Mouse (Mus musculus) ES-E14 (cell line): ENCODE data around the gene Ulk4.

Experiments
- CHD2 ChIP-seq: IDR thresholded peaks from 2 replicates; pipeline ENCODE4 v1.6.1; 2014; ENCODE audit warnings: mild to moderate bottlenecking, low read depth, low read length, inconsistent platforms
- HCFC1 ChIP-seq: IDR thresholded peaks from 2 replicates; pipeline ENCODE4 v1.6.1; 2012; ENCODE audit warnings: low read length, inconsistent platforms, borderline replicate concordance; ENCODE audit not compliant: insufficient read depth
- MAFK ChIP-seq: IDR thresholded peaks from 2 replicates; pipeline ENCODE4 v1.6.1; 2014; ENCODE audit warnings: mild to moderate bottlenecking, low read depth, low read length, inconsistent platforms; ENCODE audit not compliant: insufficient read depth
- ZC3H11A ChIP-seq: IDR thresholded peaks from 2 replicates; pipeline ENCODE4 v1.6.1; 2012; ENCODE audit warnings: low read depth, mild to moderate bottlenecking, inconsistent platforms, low read length, borderline replicate concordance
- ZNF384 ChIP-seq: IDR thresholded peaks from 2 replicates; pipeline ENCODE4 v1.6.1; 2012; ENCODE audit warnings: low read depth, low read length, inconsistent platforms

DNA sequence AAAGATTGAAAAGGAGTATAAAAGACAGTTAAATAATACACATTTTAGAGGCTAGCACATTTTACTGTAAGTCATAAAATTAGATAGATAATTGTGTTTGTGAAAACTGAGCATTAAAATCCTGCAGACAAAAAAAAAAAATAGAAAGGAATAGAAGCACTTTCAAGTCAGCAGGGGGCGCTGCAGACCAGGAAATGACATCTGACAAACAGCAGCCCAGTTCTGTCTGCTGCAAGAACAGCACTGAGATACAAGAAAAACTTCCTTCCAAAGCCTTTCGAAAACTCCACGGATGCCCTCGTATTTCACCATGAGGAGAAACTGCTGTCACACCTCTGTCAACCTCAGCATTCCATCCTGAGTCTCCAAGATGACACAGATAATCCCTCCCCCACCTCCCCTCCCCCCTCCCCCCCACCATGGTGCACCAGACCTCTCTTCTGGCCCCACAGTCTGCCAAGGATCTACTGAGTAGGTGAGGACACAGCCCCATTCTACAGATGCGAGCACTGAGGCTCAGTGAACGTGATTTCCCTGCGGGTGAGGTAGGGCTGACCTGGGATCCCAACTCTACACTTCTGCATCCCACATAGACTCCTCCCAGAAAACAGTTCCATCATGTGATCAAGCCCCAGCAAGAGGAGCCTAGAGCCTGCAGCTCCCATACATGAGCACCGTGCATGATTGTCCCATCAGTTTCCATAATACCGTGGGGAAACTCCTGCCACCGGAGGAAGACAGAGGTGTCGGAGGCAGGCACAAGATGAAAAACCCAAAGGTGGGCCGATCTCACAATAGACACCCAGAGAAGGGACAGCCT lies 28.8 kb downstream of the Ulk4 start:
- TF ChIP-seq CHD2 (no peak), MAFK (no peak), ZNF384 (peak; percentile 98), ZC3H11A (peak; percentile 91), HCFC1 (no peak)
